Mouse (Mus musculus) ES-E14 (cell line): ENCODE measurements around the gene Mettl16.

Experiments used
- CHD2 ChIP-seq: IDR thresholded peaks from 2 replicates; pipeline ENCODE4 v1.6.1; 2014; ENCODE audit warnings: mild to moderate bottlenecking, low read depth, low read length, inconsistent platforms
- HCFC1 ChIP-seq: IDR thresholded peaks from 2 replicates; pipeline ENCODE4 v1.6.1; 2012; ENCODE audit warnings: low read length, inconsistent platforms, borderline replicate concordance; ENCODE audit not compliant: insufficient read depth
- ZC3H11A ChIP-seq: IDR thresholded peaks from 2 replicates; pipeline ENCODE4 v1.6.1; 2012; ENCODE audit warnings: low read depth, mild to moderate bottlenecking, inconsistent platforms, low read length, borderline replicate concordance
- ZNF384 ChIP-seq: IDR thresholded peaks from 2 replicates; pipeline ENCODE4 v1.6.1; 2012; ENCODE audit warnings: low read depth, low read length, inconsistent platforms

GRCm38 (mm10) chr11:74834359-74834638 is 63.7 kb downstream of the Mettl16 start:
- no peak for TF ChIP-seq HCFC1
- TF ChIP-seq ZNF384: no peak
- no peak for TF ChIP-seq CHD2
- no peak for TF ChIP-seq ZC3H11A
